Mouse (Mus musculus): ENCODE measurements around the gene Ceacam12.
"Not testable (repeated sequence)": the region's sequence is repeated elsewhere in the genome, so short reads cannot be mapped to it uniquely, and the experiment has no call there.

DNA sequence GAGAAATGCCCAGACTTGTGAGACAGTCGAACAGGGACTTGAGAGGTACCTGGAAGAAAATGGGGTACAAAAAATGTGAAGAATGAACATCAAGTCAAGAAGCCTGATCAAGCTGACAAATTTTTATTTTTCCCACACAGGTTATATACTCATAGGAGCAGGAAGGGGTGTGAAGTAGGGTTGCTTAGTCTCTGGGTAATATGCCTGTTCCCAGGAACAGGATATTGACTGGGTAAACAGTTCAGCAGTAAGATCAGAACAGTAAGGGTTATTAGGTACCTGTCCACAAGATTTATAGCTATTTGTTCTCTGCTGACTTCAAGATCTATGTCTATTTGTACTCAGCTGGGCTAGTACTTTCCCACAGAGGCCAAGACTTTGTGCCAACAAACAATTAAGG lies 8.1 kb downstream of the Ceacam12 start:
- not testable (repeated sequence) for TF ChIP-seq CTCF, POLR2A (IDR thresholded peaks at IDR 0.05; ENCODE audit: extremely low read depth, insufficient read depth, low read length)
